Mouse (Mus musculus): Measurements from ENCODE around the gene Cdkn2b. TPM values are rescaled to one million over a fixed set of nuclear protein-coding genes. Genes with fewer than 3 reads are reported as not detected.

Cdkn2b gene
- total and polyA plus RNA-seq, 3 experiments: not detected

- Histone ChIP-seq H3K79me2 (replicated peaks; ENCODE audit: control insufficient read depth, extremely low read depth, insufficient read depth, poor library complexity, severe bottlenecking) (no peaks in the 10 kb centered on the region), H3K27ac (ENCODE audit: insufficient read depth, low read depth) (no peak overlapping the region), H3K9me3 (replicated peaks; ENCODE audit: low read length) (no peaks in the 10 kb centered on the region), H3K4me2 (ENCODE audit: insufficient read depth, low read depth, poor library complexity, severe bottlenecking) (no peak overlapping the region), H3K9ac (ENCODE audit: insufficient read depth, low read depth) (no peak overlapping the region), H3K27me3 (replicated peaks) (no peaks in the 10 kb centered on the region), H3K36me3 (replicated peaks in 1 of 2; ENCODE audit: control insufficient read depth in 1 of 2, insufficient read depth in 1 of 2, low read length in 1 of 2) (no peaks in the 10 kb centered on the region), H3K4me3 (replicated peaks in 1 of 3; ENCODE audit: low read depth in 2 of 3, low read length in 2 of 3, poor library complexity in 1 of 3) (no peak overlapping the region), H3K4me1 (ENCODE audit: control insufficient read depth in 1 of 2, insufficient read depth in 2 of 2) (no peaks in the 10 kb centered on the region)
- dilution Hi-C loops (cut with MboI; ENCODE audit: extremely low pct_ligation_motif_present, extremely low pct_unique_long_range_greater_than_20kb, low sequenced_read_pairs) (no loop called here), in situ Hi-C loops (cut with MboI; ENCODE audit: low pct_ligation_motif_present, low pct_unique_long_range_greater_than_20kb, low sequenced_read_pairs) (no loop called here)
- no peak for DNase-seq (ENCODE audit: extremely low read depth)
- no peak for TF ChIP-seq SMC3 (IDR thresholded peaks at IDR 0.05; ENCODE audit: low read depth, low read length)
- TF ChIP-seq MYC (IDR thresholded peaks at IDR 0.05; ENCODE audit: low read depth, low read length): no peak
- no peak for TF ChIP-seq GABPA (IDR thresholded peaks at IDR 0.05; ENCODE audit: insufficient replicate concordance, low read depth, low read length)
- no peak for TF ChIP-seq ZNF384 (IDR thresholded peaks at IDR 0.05; ENCODE audit: low read depth, low read length)
- no peak for TF ChIP-seq E2F4 (IDR thresholded peaks at IDR 0.05; ENCODE audit: insufficient replicate concordance, low read depth, low read length)
These were observed 28.2 kb downstream of the Cdkn2b start for GRCm38 (mm10) chr4:89282661-89283060.

- in situ Hi-C loops (cut with MboI; ENCODE audit: low pct_ligation_motif_present, low pct_unique_long_range_greater_than_20kb, low sequenced_read_pairs): no loop called here
These were observed 28.7 kb downstream of the Cdkn2b start for GRCm38 (mm10) chr4:89282036-89282566.

GRCm38 (mm10) chr4:89281236-89281635 lies 29.6 kb downstream of the Cdkn2b start:
- in situ Hi-C loops (cut with MboI; ENCODE audit: low pct_ligation_motif_present, low pct_unique_long_range_greater_than_20kb, low sequenced_read_pairs): no loop called here
- dilution Hi-C loops (cut with MboI; ENCODE audit: extremely low pct_ligation_motif_present, extremely low pct_unique_long_range_greater_than_20kb, low sequenced_read_pairs): no loop called here

More at GRCm38 (mm10) chr4:89282036-89282566, 28.7 kb downstream of the Cdkn2b start:
- Histone ChIP-seq H3K4me3 (replicated peaks in 1 of 3; ENCODE audit: low read depth in 2 of 3, low read length in 2 of 3, poor library complexity in 1 of 3) (no peak overlapping the region), H3K9ac (ENCODE audit: insufficient read depth, low read depth) (no peak overlapping the region), H3K36me3 (replicated peaks in 1 of 2; ENCODE audit: control insufficient read depth in 1 of 2, insufficient read depth in 1 of 2, low read length in 1 of 2) (no peaks in the 10 kb centered on the region), H3K27me3 (replicated peaks) (no peaks in the 10 kb centered on the region), H3K79me2 (replicated peaks; ENCODE audit: control insufficient read depth, extremely low read depth, insufficient read depth, poor library complexity, severe bottlenecking) (no peaks in the 10 kb centered on the region), H3K4me1 (ENCODE audit: control insufficient read depth in 1 of 2, insufficient read depth in 2 of 2) (no peaks in the 10 kb centered on the region), H3K4me2 (ENCODE audit: insufficient read depth, low read depth, poor library complexity, severe bottlenecking) (no peak overlapping the region), H3K27ac (ENCODE audit: insufficient read depth, low read depth) (no peak overlapping the region), H3K9me3 (replicated peaks; ENCODE audit: low read length) (no peaks in the 10 kb centered on the region)
- DNase-seq (ENCODE audit: extremely low read depth): no peak
- dilution Hi-C loops (cut with MboI; ENCODE audit: extremely low pct_ligation_motif_present, extremely low pct_unique_long_range_greater_than_20kb, low sequenced_read_pairs): no loop called here
- TF ChIP-seq POLR2AphosphoS2 (IDR thresholded peaks at IDR 0.05; ENCODE audit: low read depth, low read length) (no peak), ETS1 (conservative IDR thresholded peaks at IDR 0.05; ENCODE audit: low read depth, low read length) (no peak), CHD1 (IDR thresholded peaks at IDR 0.05; ENCODE audit: low read depth, low read length) (no peak), MAZ (IDR thresholded peaks at IDR 0.05; ENCODE audit: low read depth, low read length) (no peak), MXI1 (IDR thresholded peaks at IDR 0.05; ENCODE audit: low read depth, low read length) (no peak), SIN3A (IDR thresholded peaks at IDR 0.05; ENCODE audit: low read length) (no peak), EP300 (IDR thresholded peaks at IDR 0.05; ENCODE audit: low read length) (no peak), ZC3H11A (IDR thresholded peaks at IDR 0.05; ENCODE audit: low read depth, low read length) (no peak), MEF2A (IDR thresholded peaks at IDR 0.05; ENCODE audit: borderline replicate concordance, low read depth, low read length) (no peak), KAT2A (IDR thresholded peaks at IDR 0.05; ENCODE audit: insufficient replicate concordance, low read length) (no peak), HCFC1 (IDR thresholded peaks at IDR 0.05; ENCODE audit: low read depth, low read length) (no peak), ELF1 (IDR thresholded peaks at IDR 0.05; ENCODE audit: low read depth, low read length) (no peak), RCOR1 (conservative IDR thresholded peaks at IDR 0.05; ENCODE audit: low read depth, low read length) (no peak), IRF4 (IDR thresholded peaks at IDR 0.05; ENCODE audit: low read depth, low read length) (no peak)

More at GRCm38 (mm10) chr4:89281236-89281635, 29.6 kb downstream of the Cdkn2b start:
- H3K4me2 ChIP-seq (ENCODE audit: insufficient read depth, low read depth, poor library complexity, severe bottlenecking): no peak overlapping the region
- DNase-seq (ENCODE audit: extremely low read depth): no peak
- H3K4me1 ChIP-seq (ENCODE audit: control insufficient read depth in 1 of 2, insufficient read depth in 2 of 2): no peaks in the 10 kb centered on the region
- H3K27ac ChIP-seq (ENCODE audit: insufficient read depth, low read depth): no peak overlapping the region
- H3K9ac ChIP-seq (ENCODE audit: insufficient read depth, low read depth): no peak overlapping the region
- no peaks in the 10 kb centered on the region for H3K79me2 ChIP-seq (replicated peaks; ENCODE audit: control insufficient read depth, extremely low read depth, insufficient read depth, poor library complexity, severe bottlenecking)
- H3K27me3 ChIP-seq (replicated peaks): no peaks in the 10 kb centered on the region
- H3K36me3 ChIP-seq (replicated peaks in 1 of 2; ENCODE audit: control insufficient read depth in 1 of 2, insufficient read depth in 1 of 2, low read length in 1 of 2): no peaks in the 10 kb centered on the region
- no peak overlapping the region for H3K4me3 ChIP-seq (replicated peaks in 1 of 3; ENCODE audit: low read depth in 2 of 3, low read length in 2 of 3, poor library complexity in 1 of 3)
- no peaks in the 10 kb centered on the region for H3K9me3 ChIP-seq (replicated peaks; ENCODE audit: low read length)
- TF ChIP-seq MAZ (IDR thresholded peaks at IDR 0.05; ENCODE audit: low read depth, low read length) (no peak), UBTF (IDR thresholded peaks at IDR 0.05; ENCODE audit: low read depth, low read length) (no peak), MXI1 (IDR thresholded peaks at IDR 0.05; ENCODE audit: low read depth, low read length) (no peak), E2F4 (IDR thresholded peaks at IDR 0.05; ENCODE audit: insufficient replicate concordance, low read depth, low read length) (no peak), JUND (conservative IDR thresholded peaks at IDR 0.05; ENCODE audit: low read depth, low read length) (no peak), MAFK (IDR thresholded peaks at IDR 0.05; ENCODE audit: insufficient replicate concordance, low read length) (no peak), USF1 (IDR thresholded peaks at IDR 0.05; ENCODE audit: low read depth, low read length) (no peak)

All from CH12.LX (cell line).